Mouse (Mus musculus) liver, postnatal 0 days (tissue): ENCODE measurements around the gene Pank4.

ENCODE experiments used
- CTCF ChIP-seq: sonication (generic); IDR thresholded peaks from 2 replicates; pipeline ENCODE4 v1.5.1; 2016; ENCODE audit warnings: antibody characterized with exemption, low read depth
- EP300 ChIP-seq: IDR thresholded peaks from 2 replicates; pipeline ENCODE4 v1.6.1; 2016; ENCODE audit warnings: antibody characterized with exemption, low read depth, mild to moderate bottlenecking

DNA sequence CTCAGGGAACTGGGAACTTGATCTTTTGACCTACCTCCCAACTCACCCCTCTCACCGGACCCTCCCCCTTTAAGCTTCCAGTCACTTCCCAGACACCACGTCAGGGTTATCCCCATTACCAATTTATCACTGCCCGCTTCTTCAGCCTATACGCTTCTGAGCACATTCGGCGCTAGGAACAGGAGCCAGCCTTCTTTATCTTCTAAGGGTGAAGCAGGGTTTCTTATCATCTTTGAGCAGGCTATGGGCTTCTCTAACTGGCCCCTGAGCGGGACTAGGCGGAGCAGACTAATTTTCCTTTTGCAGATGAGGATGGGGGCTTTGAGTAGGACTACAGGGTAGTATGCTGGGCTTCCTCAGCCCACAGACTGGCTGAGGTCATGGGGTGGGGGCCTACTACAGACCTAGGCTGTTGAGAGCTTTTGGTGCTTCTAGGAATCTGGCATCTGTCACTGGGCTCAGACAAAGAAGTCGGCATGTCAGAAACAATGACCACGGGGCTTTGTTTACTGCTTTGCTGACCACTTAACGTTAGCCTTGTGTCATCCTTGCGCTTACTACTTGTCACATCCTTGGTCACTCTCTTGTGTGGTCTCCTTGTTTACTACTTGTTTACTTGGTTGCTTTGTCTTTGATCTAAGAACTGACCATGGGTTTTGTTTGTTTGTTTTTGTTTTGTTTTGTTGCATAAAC, 35.4 kb upstream of the Pank4 start, which contains the start of gene Tnfrsf14:
- TF ChIP-seq CTCF, result 0 out of 2 replicates have a peak, but pooled peaks have one; percentile 1
- TF ChIP-seq EP300, result peak; percentile 96
